Mouse (Mus musculus) CH12.LX (cell line): ENCODE measurements around the gene Nova2. TPM values are rescaled to one million over a fixed set of nuclear protein-coding genes. Genes with fewer than 3 reads are reported as not detected.

Experiments
- DNase-seq: peaks from one replicate; pipeline ENCODE4 v3.0.0-alpha.2; 2013; ENCODE audit errors: extremely low read depth
- H3K27ac ChIP-seq: 2 replicates; pipeline ENCODE4 v1.5.1; 2012; ENCODE audit warnings: low read depth, mild to moderate bottlenecking, control low read depth, moderate library complexity; ENCODE audit not compliant: insufficient read depth
- H3K27me3 ChIP-seq: replicated peaks from 2 replicates; pipeline ENCODE3; 2012; ENCODE audit warnings: inconsistent platforms
- H3K36me3 ChIP-seq, 2 experiments: replicated peaks in 1 of 2; 2 replicates each; pipeline versions ENCODE3 to v1.6.1; 2012; ENCODE audit warnings: inconsistent platforms in 1 of 2, low read length in 1 of 2, mild to moderate bottlenecking in 1 of 2, mixed read lengths in 1 of 2, moderate library complexity in 1 of 2; ENCODE audit not compliant: control insufficient read depth in 1 of 2, insufficient read depth in 1 of 2
- H3K4me1 ChIP-seq, 2 experiments: 2 replicates each; pipeline ENCODE4 v1.6.1; 2012; ENCODE audit warnings: inconsistent platforms in 1 of 2, moderate library complexity in 1 of 2; ENCODE audit not compliant: insufficient read depth in 2 of 2, control insufficient read depth in 1 of 2
- H3K4me2 ChIP-seq: 2 replicates; pipeline ENCODE4 v1.6.1; 2012; ENCODE audit warnings: low read depth, mild to moderate bottlenecking, control low read depth; ENCODE audit not compliant: poor library complexity, insufficient read depth, severe bottlenecking
- H3K4me3 ChIP-seq, 3 experiments: fragments of 150-350 bp in 1 of 3; sonication (generic) in 1 of 3; replicated peaks in 1 of 3; 2 replicates each; pipeline versions ENCODE3 to v1.5.1; 2011 to 2012; ENCODE audit warnings: low read depth in 2 of 3, low read length in 2 of 3, mild to moderate bottlenecking in 2 of 3, moderate library complexity in 2 of 3, control low read depth in 1 of 3, improper control_type of control experiment in 1 of 3, inconsistent platforms in 1 of 3, mixed read lengths in 1 of 3; ENCODE audit not compliant: poor library complexity in 1 of 3
- H3K79me2 ChIP-seq: replicated peaks from 2 replicates; pipeline ENCODE4 v1.6.1; 2012; ENCODE audit warnings: mild to moderate bottlenecking, moderate library complexity; ENCODE audit not compliant: control insufficient read depth, poor library complexity, insufficient read depth, severe bottlenecking; ENCODE audit errors: extremely low read depth
- H3K9ac ChIP-seq: 2 replicates; pipeline ENCODE4 v1.6.1; 2012; ENCODE audit warnings: low read depth, mild to moderate bottlenecking, control low read depth, moderate library complexity; ENCODE audit not compliant: insufficient read depth
- H3K9me3 ChIP-seq: replicated peaks from 2 replicates; pipeline ENCODE3; 2012; ENCODE audit warnings: low read length, inconsistent platforms, mixed read lengths
- BHLHE40 ChIP-seq: IDR thresholded peaks from 2 replicates; pipeline ENCODE4 v1.6.1; 2011; ENCODE audit warnings: mild to moderate bottlenecking, low read depth, low read length, improper control_type of control experiment
- CTCF ChIP-seq, 2 experiments: IDR thresholded peaks in 1 of 2; conservative IDR thresholded peaks in 1 of 2; 2 replicates each; pipeline ENCODE4 v1.5.1; 2011 to 2012; ENCODE audit warnings: low read depth in 2 of 2, low read length in 2 of 2, improper control_type of control experiment in 1 of 2, inconsistent platforms in 1 of 2, mild to moderate bottlenecking in 1 of 2, moderate library complexity in 1 of 2
- E2F4 ChIP-seq: IDR thresholded peaks from 2 replicates; pipeline ENCODE4 v1.6.1; 2011; ENCODE audit warnings: low read depth, low read length, improper control_type of control experiment; ENCODE audit not compliant: insufficient replicate concordance
- ETS1 ChIP-seq: conservative IDR thresholded peaks from 2 replicates; pipeline ENCODE4 v1.6.1; 2012; ENCODE audit warnings: low read depth, mild to moderate bottlenecking, inconsistent platforms, low read length, improper control_type of control experiment, moderate library complexity
- IRF4 ChIP-seq: IDR thresholded peaks from 2 replicates; pipeline ENCODE4 v1.6.1; 2014; ENCODE audit warnings: low read depth, mild to moderate bottlenecking, inconsistent platforms, low read length, improper control_type of control experiment
- JUN ChIP-seq: IDR thresholded peaks from 2 replicates; pipeline ENCODE4 v1.6.1; 2011; ENCODE audit warnings: low read depth, mild to moderate bottlenecking, low read length, improper control_type of control experiment, moderate library complexity; ENCODE audit not compliant: insufficient read depth
- JUND ChIP-seq: conservative IDR thresholded peaks from 2 replicates; pipeline ENCODE4 v1.6.1; 2011; ENCODE audit warnings: low read depth, low read length, improper control_type of control experiment
- KAT2A ChIP-seq: IDR thresholded peaks from 2 replicates; pipeline ENCODE4 v1.6.1; 2012; ENCODE audit warnings: low read length, improper control_type of control experiment, inconsistent platforms; ENCODE audit not compliant: insufficient replicate concordance
- MAFK ChIP-seq: IDR thresholded peaks from 2 replicates; pipeline ENCODE4 v1.6.1; 2011; ENCODE audit warnings: low read length, improper control_type of control experiment; ENCODE audit not compliant: insufficient replicate concordance
- MAX ChIP-seq: IDR thresholded peaks from 2 replicates; pipeline ENCODE4 v1.6.1; 2011; ENCODE audit warnings: low read length, improper control_type of control experiment
- MXI1 ChIP-seq: IDR thresholded peaks from 2 replicates; pipeline ENCODE4 v1.6.1; 2011; ENCODE audit warnings: mild to moderate bottlenecking, low read depth, low read length, improper control_type of control experiment
- NELFE ChIP-seq: IDR thresholded peaks from 2 replicates; pipeline ENCODE4 v1.6.1; 2011; ENCODE audit warnings: low read depth, low read length, improper control_type of control experiment
- POLR2AphosphoS2 ChIP-seq: IDR thresholded peaks from 2 replicates; pipeline ENCODE4 v1.6.1; 2011; ENCODE audit warnings: low read depth, low read length, improper control_type of control experiment
- RAD21 ChIP-seq: IDR thresholded peaks from 2 replicates; pipeline ENCODE4 v1.6.1; 2011; ENCODE audit warnings: low read depth, mild to moderate bottlenecking, low read length, improper control_type of control experiment, moderate library complexity
- RCOR1 ChIP-seq: conservative IDR thresholded peaks from 2 replicates; pipeline ENCODE4 v1.6.1; 2012; ENCODE audit warnings: low read depth, mild to moderate bottlenecking, inconsistent platforms, low read length, improper control_type of control experiment
- SIN3A ChIP-seq: IDR thresholded peaks from 2 replicates; pipeline ENCODE4 v1.6.1; 2012; ENCODE audit warnings: low read length, improper control_type of control experiment, inconsistent platforms
- SMC3 ChIP-seq: IDR thresholded peaks from 2 replicates; pipeline ENCODE4 v1.6.1; 2011; ENCODE audit warnings: low read depth, low read length, improper control_type of control experiment
- TCF12 ChIP-seq: IDR thresholded peaks from 2 replicates; pipeline ENCODE4 v1.6.1; 2014; ENCODE audit warnings: low read depth, mild to moderate bottlenecking, inconsistent platforms, low read length, improper control_type of control experiment
- UBTF ChIP-seq: IDR thresholded peaks from 2 replicates; pipeline ENCODE4 v1.6.1; 2012; ENCODE audit warnings: low read depth, mild to moderate bottlenecking, inconsistent platforms, low read length, improper control_type of control experiment, moderate library complexity
- USF2 ChIP-seq: conservative IDR thresholded peaks from 2 replicates; pipeline ENCODE4 v1.6.1; 2011; ENCODE audit warnings: low read depth, low read length, improper control_type of control experiment
- ZKSCAN1 ChIP-seq: IDR thresholded peaks from 2 replicates; pipeline ENCODE4 v1.6.1; 2012; ENCODE audit warnings: low read depth, inconsistent platforms, low read length, improper control_type of control experiment, borderline replicate concordance
- ZMIZ1 ChIP-seq: IDR thresholded peaks from 2 replicates; pipeline ENCODE4 v1.6.1; 2012; ENCODE audit warnings: low read depth, mild to moderate bottlenecking, inconsistent platforms, low read length, improper control_type of control experiment
- ZNF384 ChIP-seq: IDR thresholded peaks from 2 replicates; pipeline ENCODE4 v1.6.1; 2012; ENCODE audit warnings: low read depth, low read length, improper control_type of control experiment, inconsistent platforms
- dilution Hi-C: fragments of 300-500 bp; cut with MboI; formaldehyde crosslinking; loops from 2 replicates; pipeline ENCODE4 v1.14.3; 2020; ENCODE audit warnings: low sequenced_read_pairs; ENCODE audit not compliant: extremely low pct_unique_long_range_greater_than_20kb, extremely low pct_ligation_motif_present
- in situ Hi-C: fragments of 300-500 bp; cut with MboI; formaldehyde crosslinking; loops from 3 replicates; pipeline ENCODE4 v1.14.3; 2019; ENCODE audit warnings: low sequenced_read_pairs, low pct_ligation_motif_present, low pct_unique_long_range_greater_than_20kb, mixed read lengths
- polyA plus RNA-seq: library from polyadenylated mRNA; unstranded; fragments of >175 nt; gene quantifications from 2 replicates; pipeline ENCODE4 v1.2.1, GENCODE M21; 2012; ENCODE audit warnings: low read depth; ENCODE audit not compliant: insufficient read length
- total RNA-seq, 2 experiments: library from RNA; depleted of rRNA; stranded (reverse); fragments of 300-350 nt in 1 of 2; fragments of >200 nt in 1 of 2; gene quantifications; 2 replicates each; pipeline ENCODE4 v1.2.3; 2012 to 2014

The Nova2 gene
- total and polyA plus RNA-seq, 3 experiments = 0.04 TPM; not detected in 2

DNA sequence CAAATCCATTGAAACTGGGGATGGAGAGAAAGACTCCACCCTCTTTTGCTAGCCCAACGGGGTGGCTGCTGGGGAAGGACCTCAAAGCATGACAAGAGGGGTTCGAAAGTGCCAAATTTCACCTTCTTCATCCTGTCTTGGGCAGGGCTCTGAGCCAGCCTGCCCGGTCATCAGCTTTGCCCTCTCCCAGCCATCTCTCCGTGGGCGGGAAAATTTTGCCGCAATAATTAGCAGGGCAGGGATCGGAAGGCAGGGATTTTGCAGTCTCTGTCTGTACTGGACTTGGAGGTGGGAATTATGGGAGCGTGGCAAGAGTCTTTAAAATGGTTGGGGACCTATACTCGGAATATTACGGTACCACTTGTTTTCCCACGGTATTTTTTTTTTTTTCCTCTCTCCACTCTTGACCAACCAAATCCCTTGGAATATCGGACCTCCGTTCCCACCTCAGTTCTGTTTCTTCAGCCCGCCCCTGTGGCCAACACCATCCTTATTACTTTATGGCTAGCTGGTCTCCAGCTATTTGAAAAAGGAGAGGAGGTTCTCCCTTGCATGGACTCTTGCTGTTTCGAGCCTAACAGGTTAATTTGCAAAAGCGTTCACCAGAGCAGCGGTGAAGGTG is 36.6 kb downstream of the Nova2 start:
- H3K9ac ChIP-seq = no peak overlapping the region
- H3K4me3 ChIP-seq = no peak overlapping the region
- peaks cover 93% of the 10 kb centered on the region for H3K27me3 ChIP-seq
- peaks cover 14 to 30% of the 10 kb centered on the region in 2 experiments for H3K4me1 ChIP-seq
- TF ChIP-seq SIN3A = no peak
- TF ChIP-seq ZMIZ1 = no peak
- peak; percentile 81 for TF ChIP-seq ZNF384
- no peak for TF ChIP-seq ZKSCAN1
- TF ChIP-seq MXI1 = peak; percentile 97
- no peak for TF ChIP-seq SMC3
- peaks cover 8% of the 10 kb centered on the region for H3K9me3 ChIP-seq
- no peak overlapping the region for H3K27ac ChIP-seq
- H3K79me2 ChIP-seq = no peaks in the 10 kb centered on the region
- H3K4me2 ChIP-seq = peak overlapping the region; percentile 95
- no peak for DNase-seq
- H3K36me3 ChIP-seq = no peaks in the 10 kb centered on the region
- dilution Hi-C loops = no loop called here
- in situ Hi-C loops = no loop called here

DNA sequence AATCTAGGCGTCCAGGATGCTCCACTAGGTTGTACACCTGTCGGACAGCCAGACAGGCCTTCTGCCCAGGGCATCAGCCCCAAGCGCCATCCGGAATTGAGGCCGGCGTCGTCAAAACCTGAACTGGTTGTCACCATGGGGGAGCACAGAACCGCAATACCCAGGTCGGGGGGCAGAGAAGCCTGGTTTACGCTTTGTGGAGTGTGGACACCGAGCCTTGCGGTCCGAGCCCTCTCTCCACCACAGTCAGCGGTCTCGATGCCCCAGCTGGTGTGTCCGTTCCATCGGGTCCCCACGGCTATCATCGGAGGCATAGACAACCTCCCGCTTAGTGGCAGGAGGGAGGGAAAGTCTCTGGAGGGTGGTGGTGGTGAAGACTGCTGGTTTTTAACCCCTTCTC is 37.1 kb downstream of the Nova2 start:
- no peak overlapping the region for H3K4me3 ChIP-seq

More for the DNA sequence above, 37.1 kb downstream of the Nova2 start:
- H3K9ac ChIP-seq = no peak overlapping the region
- no peaks in the 10 kb centered on the region for H3K36me3 ChIP-seq
- dilution Hi-C loops = no loop called here
- TF ChIP-seq BHLHE40 = no peak
- TF ChIP-seq MAX = no peak
- no peak for TF ChIP-seq MAFK
- no peak for TF ChIP-seq NELFE
- TF ChIP-seq RAD21 = no peak
- TF ChIP-seq POLR2AphosphoS2 = no peak
- no peak for TF ChIP-seq ZNF384
- no peak for TF ChIP-seq ETS1
- no peak for TF ChIP-seq ZMIZ1
- TF ChIP-seq CTCF (conservative IDR thresholded peaks at IDR 0.05 in 1 of 2, IDR thresholded peaks at IDR 0.05 in 1 of 2; ENCODE audit: low read depth in 2 of 2, low read length in 2 of 2) = no peak
- no peak for TF ChIP-seq IRF4
- no peak for TF ChIP-seq TCF12
- TF ChIP-seq KAT2A = no peak
- TF ChIP-seq USF2 = no peak
- TF ChIP-seq JUN = no peak
- no peak for TF ChIP-seq RCOR1
- TF ChIP-seq UBTF = no peak
- TF ChIP-seq E2F4 = no peak
- no peak for TF ChIP-seq JUND
- in situ Hi-C loops = no loop called here
- peaks cover 3% of the 10 kb centered on the region for H3K9me3 ChIP-seq
- no peak overlapping the region for H3K27ac ChIP-seq
- no peak for DNase-seq
- H3K79me2 ChIP-seq = no peaks in the 10 kb centered on the region
- H3K4me2 ChIP-seq = peak overlapping the region; percentile 95
- peaks cover 14 to 30% of the 10 kb centered on the region in 2 experiments for H3K4me1 ChIP-seq
- peaks cover 93% of the 10 kb centered on the region for H3K27me3 ChIP-seq
